Mouse (Mus musculus): Measurements from ENCODE around the gene Kctd3. TPM values are rescaled to one million over a fixed set of nuclear protein-coding genes. Genes with fewer than 3 reads are reported as not detected.

Kctd3 gene
- total RNA-seq (2014; rRNA removed) (86.8 and 90.4 TPM in 2 replicates), polyA plus RNA-seq (2015; fragmentation: Nextera tagmentation; extraction: Ambion mirVana) (47.4 and 47.7 TPM in 2 replicates)

DNA sequence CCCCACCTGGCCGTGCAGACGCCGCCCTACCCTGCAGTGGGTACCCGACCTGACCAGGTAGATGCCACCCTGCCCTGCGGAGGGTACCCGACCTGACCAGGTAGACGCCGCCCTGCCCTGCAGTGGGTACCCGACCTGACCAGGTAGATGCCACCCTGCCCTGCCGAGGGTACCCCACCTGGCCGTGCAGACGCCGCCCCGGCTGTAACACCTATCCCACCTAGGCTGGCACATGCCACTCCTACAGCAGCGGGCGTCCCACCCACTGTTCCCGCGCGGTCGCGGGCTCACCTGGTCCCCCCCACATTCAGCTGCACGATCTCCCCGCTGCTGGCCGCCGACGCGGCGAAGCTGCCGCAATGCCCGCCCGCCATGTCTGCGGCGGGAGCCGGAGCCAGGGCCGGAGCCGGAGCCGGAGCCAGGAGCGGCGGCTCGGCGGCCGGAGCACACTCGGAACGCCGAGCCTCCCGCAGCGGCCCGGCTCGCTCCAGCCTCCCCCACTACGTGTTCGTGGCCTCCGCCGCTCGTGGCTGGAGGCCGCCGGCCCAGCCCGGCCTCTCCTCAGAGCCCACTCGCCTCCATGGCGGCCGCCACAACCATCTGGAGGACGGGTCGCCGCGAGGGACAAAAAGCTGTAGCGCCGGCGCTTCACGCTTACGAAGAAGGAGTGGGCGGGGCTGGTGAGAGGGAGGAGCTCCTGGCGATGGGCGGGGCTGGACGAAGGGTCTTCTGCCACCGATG lies at the start of gene Kctd3:
TSS of gene Kctd3 (minus strand) at position 603 of the 741 bp plus-strand sequence.
- DNase-seq (ENCODE audit: low spot score) (peak; percentile 95), ATAC-seq (ENCODE audit: low FRiP score) (peak; percentile 88)
- Histone ChIP-seq H3K36me3 (ENCODE audit: insufficient read depth, low read length) (no peaks in the 10 kb centered on the region), H3K4me1 (ENCODE audit: insufficient read depth, low read length) (peaks cover 9% of the 10 kb centered on the region), H3K27ac (ENCODE audit: low read depth, low read length) (peak within 1 kb of the TSS; percentile 67), H3K4me3 (ENCODE audit: low read depth, low read length) (peak within 1 kb of the TSS; percentile 94), H3K27me3 (ENCODE audit: insufficient read depth, low read length) (no peaks in the 10 kb centered on the region), H3K9ac (replicated peaks; ENCODE audit: low read length, poor library complexity, severe bottlenecking) (peak within 1 kb of the TSS; percentile 98), H3K4me2 (ENCODE audit: low read depth, low read length, poor library complexity, severe bottlenecking) (peak within 1 kb of the TSS; percentile 93), H3K9me3 (ENCODE audit: low read length) (no peaks in the 10 kb centered on the region)
- peak; percentile 13; the same call in 1 of the 2 replicates for TF ChIP-seq CTCF (IDR thresholded peaks at IDR 0.05)
- WGBS = 1% methylated on average over 73 of the region's 74 CpGs

- no peak for DNase-seq (ENCODE audit: low spot score)
- Histone ChIP-seq H3K4me2 (ENCODE audit: low read depth, low read length, poor library complexity, severe bottlenecking) (no peak overlapping the region), H3K9ac (replicated peaks; ENCODE audit: low read length, poor library complexity, severe bottlenecking) (no peak overlapping the region), H3K4me3 (ENCODE audit: low read depth, low read length) (no peak overlapping the region), H3K36me3 (ENCODE audit: insufficient read depth, low read length) (no peaks in the 10 kb centered on the region), H3K4me1 (ENCODE audit: insufficient read depth, low read length) (no peaks in the 10 kb centered on the region), H3K27me3 (ENCODE audit: insufficient read depth, low read length) (no peaks in the 10 kb centered on the region), H3K9me3 (ENCODE audit: low read length) (no peaks in the 10 kb centered on the region), H3K27ac (ENCODE audit: low read depth, low read length) (no peak overlapping the region)
- no peak for ATAC-seq (ENCODE audit: low FRiP score)
- TF ChIP-seq CTCF (IDR thresholded peaks at IDR 0.05) = peak; percentile 27
- 61% methylated on average over 4 of the region's 4 CpGs for WGBS
These were observed 49.8 kb upstream of the Kctd3 start for GRCm38 (mm10) chr1:189057425-189057824.

GRCm38 (mm10) chr1:189055933-189056332 lies 48.3 kb upstream of the Kctd3 start:
- 44% methylated on average over 2 of the region's 2 CpGs for WGBS
- no peak overlapping the region for H3K27ac ChIP-seq (ENCODE audit: low read depth, low read length)
- H3K9me3 ChIP-seq (ENCODE audit: low read length) = no peaks in the 10 kb centered on the region
- H3K4me2 ChIP-seq (ENCODE audit: low read depth, low read length, poor library complexity, severe bottlenecking) = no peak overlapping the region
- no peaks in the 10 kb centered on the region for H3K27me3 ChIP-seq (ENCODE audit: insufficient read depth, low read length)
- no peaks in the 10 kb centered on the region for H3K4me1 ChIP-seq (ENCODE audit: insufficient read depth, low read length)
- no peaks in the 10 kb centered on the region for H3K36me3 ChIP-seq (ENCODE audit: insufficient read depth, low read length)
- no peak for DNase-seq (ENCODE audit: low spot score)
- TF ChIP-seq CTCF (IDR thresholded peaks at IDR 0.05) = no peak
- H3K4me3 ChIP-seq (ENCODE audit: low read depth, low read length) = no peak overlapping the region
- no peak overlapping the region for H3K9ac ChIP-seq (replicated peaks; ENCODE audit: low read length, poor library complexity, severe bottlenecking)
- ATAC-seq (ENCODE audit: low FRiP score) = no peak

DNA sequence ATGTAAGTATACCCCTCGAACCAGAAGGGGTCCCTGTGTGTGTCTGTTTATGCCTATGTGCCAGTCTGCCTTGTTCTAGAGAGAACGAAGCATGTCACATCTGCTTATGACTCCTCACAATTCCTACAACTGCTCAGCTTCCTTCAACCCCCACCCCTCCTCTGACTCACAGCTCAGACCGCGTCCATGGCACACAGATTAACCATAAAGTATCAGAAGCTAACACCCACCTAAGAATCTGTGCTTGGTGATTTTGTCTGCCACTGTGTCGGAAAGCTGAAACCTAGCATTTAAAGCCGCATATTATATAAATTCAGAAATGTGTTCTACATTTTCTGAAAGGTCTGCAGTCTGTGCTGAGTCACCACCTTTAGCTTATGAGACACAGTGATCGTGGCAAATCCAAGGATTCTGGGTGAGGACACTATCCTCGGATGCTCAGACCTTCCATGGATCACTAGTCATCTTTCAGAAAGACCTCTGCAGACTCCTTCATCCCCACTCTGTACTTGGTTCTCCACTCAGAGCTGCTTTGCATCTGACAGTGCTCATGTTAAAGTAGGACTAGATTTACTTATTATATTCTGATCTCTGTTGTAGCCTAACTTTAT lies 47.4 kb upstream of the Kctd3 start:
- H3K9me3 ChIP-seq (ENCODE audit: low read length) = no peaks in the 10 kb centered on the region
- no peak overlapping the region for H3K9ac ChIP-seq (replicated peaks; ENCODE audit: low read length, poor library complexity, severe bottlenecking)
- TF ChIP-seq CTCF (IDR thresholded peaks at IDR 0.05) = no peak
- H3K27me3 ChIP-seq (ENCODE audit: insufficient read depth, low read length) = no peaks in the 10 kb centered on the region
- no peaks in the 10 kb centered on the region for H3K36me3 ChIP-seq (ENCODE audit: insufficient read depth, low read length)
- no peak for DNase-seq (ENCODE audit: low spot score)
- no peaks in the 10 kb centered on the region for H3K4me1 ChIP-seq (ENCODE audit: insufficient read depth, low read length)
- no peak overlapping the region for H3K27ac ChIP-seq (ENCODE audit: low read depth, low read length)
- no peak for ATAC-seq (ENCODE audit: low FRiP score)
- WGBS = 80% methylated on average over 8 of the region's 8 CpGs
- H3K4me3 ChIP-seq (ENCODE audit: low read depth, low read length) = no peak overlapping the region
- H3K4me2 ChIP-seq (ENCODE audit: low read depth, low read length, poor library complexity, severe bottlenecking) = no peak overlapping the region

DNA sequence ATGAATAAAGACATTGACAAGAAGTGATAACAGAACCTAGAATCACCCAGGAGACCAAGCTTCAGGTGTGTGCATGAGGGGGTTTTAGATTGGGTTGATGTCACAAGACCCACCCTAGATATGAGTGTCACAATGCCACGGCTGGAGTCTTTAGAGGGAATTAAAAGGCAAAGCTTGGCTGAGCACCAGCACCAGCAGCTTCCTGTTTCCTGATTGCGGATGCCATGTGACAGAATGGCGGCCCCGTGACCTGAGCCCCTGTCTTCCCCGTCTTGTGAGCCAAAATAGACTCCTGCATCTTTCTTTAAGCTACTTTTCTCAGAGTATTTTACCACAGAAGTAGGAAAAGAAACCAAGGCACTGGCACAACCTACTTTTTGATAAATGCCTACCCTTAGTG lies 46.5 kb upstream of the Kctd3 start:
- Histone ChIP-seq H3K9ac (replicated peaks; ENCODE audit: low read length, poor library complexity, severe bottlenecking) (no peak overlapping the region), H3K27ac (ENCODE audit: low read depth, low read length) (no peak overlapping the region), H3K4me2 (ENCODE audit: low read depth, low read length, poor library complexity, severe bottlenecking) (no peak overlapping the region), H3K4me1 (ENCODE audit: insufficient read depth, low read length) (no peaks in the 10 kb centered on the region), H3K36me3 (ENCODE audit: insufficient read depth, low read length) (no peaks in the 10 kb centered on the region), H3K27me3 (ENCODE audit: insufficient read depth, low read length) (no peaks in the 10 kb centered on the region), H3K4me3 (ENCODE audit: low read depth, low read length) (no peak overlapping the region), H3K9me3 (ENCODE audit: low read length) (no peaks in the 10 kb centered on the region)
- no peak for TF ChIP-seq CTCF (IDR thresholded peaks at IDR 0.05)
- WGBS = 76% methylated on average over 5 of the region's 5 CpGs
- no peak for ATAC-seq (ENCODE audit: low FRiP score)
- DNase-seq (ENCODE audit: low spot score) = no peak

GRCm38 (mm10) chr1:189052189-189052588 lies 44.5 kb upstream of the Kctd3 start:
- Histone ChIP-seq H3K4me3 (ENCODE audit: low read depth, low read length) (no peak overlapping the region), H3K9me3 (ENCODE audit: low read length) (no peaks in the 10 kb centered on the region), H3K4me1 (ENCODE audit: insufficient read depth, low read length) (no peaks in the 10 kb centered on the region), H3K27ac (ENCODE audit: low read depth, low read length) (no peak overlapping the region), H3K36me3 (ENCODE audit: insufficient read depth, low read length) (no peaks in the 10 kb centered on the region), H3K4me2 (ENCODE audit: low read depth, low read length, poor library complexity, severe bottlenecking) (no peak overlapping the region), H3K27me3 (ENCODE audit: insufficient read depth, low read length) (no peaks in the 10 kb centered on the region), H3K9ac (replicated peaks; ENCODE audit: low read length, poor library complexity, severe bottlenecking) (no peak overlapping the region)
- ATAC-seq (ENCODE audit: low FRiP score) (no peak), DNase-seq (ENCODE audit: low spot score) (no peak)
- WGBS = 79% methylated on average over 4 of the region's 4 CpGs
- no peak for TF ChIP-seq CTCF (IDR thresholded peaks at IDR 0.05)

Data from midbrain, postnatal 0 days (tissue).